Mouse (Mus musculus) kidney, embryonic 14.5 days (tissue): ENCODE measurements around the gene Pcsk6. TPM values are rescaled to one million over a fixed set of nuclear protein-coding genes. Genes with fewer than 3 reads are reported as not detected.

Source experiments
- ATAC-seq: fragments of 200-750 bp; cut with Nextera tagmentation; 2 replicates; pipeline ENCODE4 v1.8.0; 2017; ENCODE audit warnings: moderate number of reproducible peaks, mild to moderate bottlenecking, moderate TSS enrichment, moderate library complexity; ENCODE audit not compliant: low FRiP score, low TSS enrichment
- H3K27ac ChIP-seq: fragments of 300-500 bp; sonication (generic); 2 replicates; pipeline ENCODE4 v1.5.1; 2014; ENCODE audit warnings: low read depth, mild to moderate bottlenecking, low read length, moderate library complexity, mixed read lengths
- H3K27me3 ChIP-seq: fragments of 300-500 bp; sonication (generic); 2 replicates; pipeline ENCODE4 v1.6.1; 2014; ENCODE audit warnings: mild to moderate bottlenecking, low read length; ENCODE audit not compliant: control insufficient read depth, insufficient read depth
- H3K36me3 ChIP-seq: fragments of 300-500 bp; sonication (generic); 2 replicates; pipeline ENCODE4 v1.6.1; 2014; ENCODE audit warnings: low read length, mixed read lengths; ENCODE audit not compliant: control insufficient read depth, insufficient read depth
- H3K4me1 ChIP-seq: fragments of 300-500 bp; sonication (generic); 2 replicates; pipeline ENCODE4 v1.6.1; 2014; ENCODE audit warnings: low read length, mixed read lengths; ENCODE audit not compliant: control insufficient read depth, insufficient read depth
- H3K4me2 ChIP-seq: fragments of 300-500 bp; sonication (generic); replicated peaks from 2 replicates; pipeline ENCODE4 v1.6.1; 2014; ENCODE audit warnings: low read depth, mild to moderate bottlenecking, low read length
- H3K4me3 ChIP-seq: fragments of 300-500 bp; sonication (generic); 2 replicates; pipeline ENCODE4 v1.5.1; 2014; ENCODE audit warnings: mild to moderate bottlenecking, low read length
- H3K9ac ChIP-seq: fragments of 300-500 bp; sonication (generic); 2 replicates; pipeline ENCODE4 v1.6.1; 2014; ENCODE audit warnings: low read depth, mild to moderate bottlenecking, low read length, moderate library complexity
- H3K9me3 ChIP-seq: fragments of 300-500 bp; sonication (generic); 2 replicates; pipeline ENCODE4 v1.6.1; 2016; ENCODE audit warnings: low read length; ENCODE audit not compliant: control insufficient read depth
- WGBS: fragments of 180-500 bp; shearing (Covaris S2); extraction: QIAGEN DNeasy Blood & Tissue Kit; methylation state at CpG from one replicate; pipeline ENCODE4 v1.1.7; 2014; 5-methylcytosine and 5-hydroxymethylcytosine counted together
- polyA plus RNA-seq: library from polyadenylated mRNA; unstranded; fragments of >200 nt; fragmentation: Nextera tagmentation; extraction: Ambion mirVana; gene quantifications from 2 replicates; pipeline ENCODE4 v1.2.1, GENCODE M21; 2014

The Pcsk6 gene
- polyA plus RNA-seq, 1 experiment from 2014 or later: 2.9 TPM

DNA sequence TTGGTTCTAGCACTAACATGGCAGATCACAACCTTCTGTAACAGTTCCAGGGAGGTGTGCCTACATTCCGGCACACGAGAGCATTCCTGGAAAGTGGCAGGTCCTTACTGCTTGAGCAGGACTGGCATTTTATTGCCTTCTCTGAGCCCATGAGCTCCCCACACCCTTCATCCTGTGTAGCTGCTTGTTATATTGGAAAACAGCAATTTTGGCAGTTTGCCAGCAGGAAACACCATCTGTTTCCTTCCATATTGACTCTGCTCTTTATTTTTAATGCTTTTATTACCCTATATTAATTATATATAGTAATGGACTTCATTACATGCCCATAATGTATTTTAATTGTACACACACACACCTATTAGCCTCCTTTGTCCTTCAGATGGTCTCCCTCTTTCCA lies 214.9 kb downstream of the Pcsk6 start:
- peaks cover 8% of the 10 kb centered on the region for H3K4me1 ChIP-seq
- no peak overlapping the region for H3K9ac ChIP-seq
- H3K36me3 ChIP-seq: peaks cover 52% of the 10 kb centered on the region
- no peak overlapping the region for H3K4me2 ChIP-seq
- H3K4me3 ChIP-seq: no peak overlapping the region
- H3K9me3 ChIP-seq: no peaks in the 10 kb centered on the region
- ATAC-seq: no peak
- WGBS: 73% methylated on average over 2 of the region's 2 CpGs
- H3K27ac ChIP-seq: no peak overlapping the region
- no peaks in the 10 kb centered on the region for H3K27me3 ChIP-seq

- WGBS: under 1% methylated on average over 63 of the region's 65 CpGs
- Histone ChIP-seq H3K4me1 (peaks cover 8% of the 10 kb centered on the region), H3K36me3 (peaks cover 51% of the 10 kb centered on the region), H3K9ac (peak within 1 kb of the TSS; percentile 79), H3K9me3 (no peaks in the 10 kb centered on the region), H3K27ac (peak within 1 kb of the TSS; percentile 78), H3K4me2 (peak within 1 kb of the TSS; percentile 81), H3K27me3 (no peaks in the 10 kb centered on the region), H3K4me3 (peak within 1 kb of the TSS; percentile 81)
- ATAC-seq: peak; percentile 100
Observed at GRCm38 (mm10) chr7:66079364-66080230, 218.1 kb downstream of the Pcsk6 start, which contains the start of gene Selenos. Selenos (plus strand) TSS chr7:66079649.

DNA sequence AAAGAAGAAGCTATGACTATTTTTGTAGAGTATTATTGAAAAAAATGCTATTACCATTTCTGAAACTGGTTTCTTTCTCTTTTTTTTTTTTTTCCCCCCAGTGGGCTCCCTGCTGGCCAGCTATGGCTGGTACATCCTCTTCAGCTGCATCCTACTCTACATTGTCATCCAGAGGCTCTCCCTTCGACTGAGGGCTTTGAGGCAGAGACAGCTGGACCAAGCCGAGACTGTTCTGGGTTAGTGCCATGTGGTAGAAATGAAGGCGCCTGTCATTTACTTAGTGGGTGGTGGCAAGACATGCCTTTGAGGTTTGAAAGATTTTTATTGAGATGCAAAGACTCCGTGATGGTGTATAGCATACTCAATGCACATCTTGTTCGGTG lies 218.7 kb downstream of the Pcsk6 start:
- Histone ChIP-seq H3K36me3 (peaks cover 51% of the 10 kb centered on the region), H3K4me1 (peaks cover 8% of the 10 kb centered on the region), H3K9ac (peak overlapping the region; percentile 79), H3K27me3 (no peaks in the 10 kb centered on the region), H3K27ac (no peak overlapping the region), H3K4me3 (peak overlapping the region; percentile 81), H3K9me3 (no peaks in the 10 kb centered on the region), H3K4me2 (peak overlapping the region; percentile 81)
- WGBS: 41% methylated on average over 5 of the region's 5 CpGs
- ATAC-seq: no peak

GRCm38 (mm10) chr7:66083757-66084156 lies 222.2 kb downstream of the Pcsk6 start:
- WGBS: 83% methylated on average over 6 of the region's 6 CpGs
- Histone ChIP-seq H3K27me3 (no peaks in the 10 kb centered on the region), H3K9ac (no peak overlapping the region), H3K4me3 (no peak overlapping the region), H3K27ac (no peak overlapping the region), H3K4me2 (no peak overlapping the region), H3K4me1 (peaks cover 8% of the 10 kb centered on the region), H3K36me3 (peaks cover 69% of the 10 kb centered on the region), H3K9me3 (no peaks in the 10 kb centered on the region)
- ATAC-seq: no peak

DNA sequence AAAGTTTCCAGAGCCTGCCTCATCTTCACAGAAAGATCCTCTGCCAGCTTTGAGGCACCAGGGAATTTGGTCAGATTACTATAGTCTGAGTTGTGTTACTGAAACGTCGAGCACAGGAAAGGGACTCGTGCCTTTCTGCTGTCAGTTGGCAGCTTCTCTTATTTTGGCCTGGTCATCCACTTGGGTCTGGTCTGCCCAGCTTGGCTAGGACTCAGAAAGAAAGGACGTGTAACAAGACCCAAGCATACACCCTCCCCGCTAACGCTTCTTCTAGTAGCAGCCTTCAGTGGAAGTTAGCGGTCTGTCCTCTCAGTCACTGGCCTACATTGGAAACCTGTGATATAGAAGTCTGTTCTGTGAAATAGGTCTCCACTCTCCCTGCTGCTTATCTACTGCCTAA lies 223.0 kb downstream of the Pcsk6 start:
- peaks cover 8% of the 10 kb centered on the region for H3K4me1 ChIP-seq
- H3K9me3 ChIP-seq: no peaks in the 10 kb centered on the region
- H3K27me3 ChIP-seq: no peaks in the 10 kb centered on the region
- WGBS: 80% methylated on average over 7 of the region's 7 CpGs
- ATAC-seq: no peak
- H3K4me3 ChIP-seq: no peak overlapping the region
- H3K36me3 ChIP-seq: peaks cover 77% of the 10 kb centered on the region
- no peak overlapping the region for H3K27ac ChIP-seq
- no peak overlapping the region for H3K4me2 ChIP-seq
- no peak overlapping the region for H3K9ac ChIP-seq

DNA sequence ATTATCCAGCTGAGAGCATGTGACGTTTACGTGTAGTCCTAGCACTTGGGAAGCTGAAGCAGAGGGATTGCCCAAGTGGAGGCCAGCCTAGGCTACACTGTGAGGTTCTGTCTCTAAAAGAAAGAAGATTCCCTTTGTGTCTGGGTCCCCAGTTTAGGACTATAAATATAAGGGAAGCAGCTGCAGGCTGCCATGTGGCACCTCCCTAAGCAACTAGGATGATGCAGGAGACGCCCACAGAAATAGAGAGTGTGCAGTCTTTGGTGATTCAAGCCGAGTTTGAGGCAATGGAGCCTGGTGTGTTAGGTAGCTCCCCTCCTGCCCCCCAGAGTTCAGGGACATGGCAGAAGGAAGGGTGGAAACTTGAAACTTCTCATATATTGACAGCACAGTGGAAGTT lies 226.1 kb downstream of the Pcsk6 start:
- ATAC-seq: no peak
- H3K9ac ChIP-seq: no peak overlapping the region
- 89% methylated on average over 4 of the region's 4 CpGs for WGBS
- H3K36me3 ChIP-seq: peaks cover 90% of the 10 kb centered on the region
- no peaks in the 10 kb centered on the region for H3K4me1 ChIP-seq
- H3K27me3 ChIP-seq: no peaks in the 10 kb centered on the region
- no peak overlapping the region for H3K4me3 ChIP-seq
- H3K4me2 ChIP-seq: no peak overlapping the region
- H3K9me3 ChIP-seq: no peaks in the 10 kb centered on the region
- H3K27ac ChIP-seq: no peak overlapping the region

DNA sequence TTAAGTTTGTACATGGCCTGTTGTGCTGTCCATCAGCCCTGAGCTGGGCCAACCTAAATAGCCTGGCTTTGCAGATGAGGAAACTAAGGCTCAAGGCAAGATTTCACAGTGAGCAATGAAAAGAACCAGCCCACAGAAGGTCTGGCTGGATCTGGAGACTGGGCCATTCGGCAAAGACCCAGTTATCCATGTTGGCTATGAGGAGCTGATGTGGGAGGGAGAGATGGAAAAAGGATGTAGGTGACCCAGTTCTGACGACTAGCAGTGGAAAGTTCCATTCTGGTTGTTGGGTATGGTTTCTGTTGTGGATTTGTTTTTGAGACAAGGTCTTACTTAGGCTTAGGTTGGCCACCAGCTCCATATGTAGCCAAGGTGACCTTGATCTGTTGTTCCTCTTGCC lies 226.5 kb downstream of the Pcsk6 start:
- Histone ChIP-seq H3K27me3 (no peaks in the 10 kb centered on the region), H3K4me2 (no peak overlapping the region), H3K27ac (no peak overlapping the region), H3K9ac (no peak overlapping the region), H3K9me3 (no peaks in the 10 kb centered on the region), H3K36me3 (peaks cover 86% of the 10 kb centered on the region), H3K4me1 (no peaks in the 10 kb centered on the region), H3K4me3 (no peak overlapping the region)
- no peak for ATAC-seq
- 88% methylated on average over 2 of the region's 2 CpGs for WGBS

- Histone ChIP-seq H3K9ac (no peak overlapping the region), H3K27me3 (no peaks in the 10 kb centered on the region), H3K36me3 (peaks cover 60% of the 10 kb centered on the region), H3K4me3 (no peak overlapping the region), H3K4me2 (no peak overlapping the region), H3K4me1 (no peaks in the 10 kb centered on the region), H3K27ac (no peak overlapping the region), H3K9me3 (no peaks in the 10 kb centered on the region)
- ATAC-seq: no peak
- WGBS: 89% methylated on average over 11 of the region's 11 CpGs
Observed at GRCm38 (mm10) chr7:66090676-66091190, 229.2 kb downstream of the Pcsk6 start.

- Histone ChIP-seq H3K4me2 (no peak overlapping the region), H3K4me1 (no peaks in the 10 kb centered on the region), H3K4me3 (no peak overlapping the region), H3K9ac (no peak overlapping the region), H3K36me3 (peaks cover 51% of the 10 kb centered on the region), H3K27me3 (no peaks in the 10 kb centered on the region), H3K27ac (no peak overlapping the region), H3K9me3 (no peaks in the 10 kb centered on the region)
- 0 out of 2 replicates have a peak, but pooled peaks have one; percentile 52 for ATAC-seq
- 77% methylated on average over 7 of the region's 7 CpGs for WGBS
Observed at GRCm38 (mm10) chr7:66091553-66091952, 230.0 kb downstream of the Pcsk6 start.
